Mouse (Mus musculus) cerebellum, adult 8-10 months (tissue): ENCODE results near the gene Golga7b.

Experiments used
- DNase-seq: peaks from one replicate; pipeline ENCODE4 v3.0.0; 2022

The Golga7b gene

DNA sequence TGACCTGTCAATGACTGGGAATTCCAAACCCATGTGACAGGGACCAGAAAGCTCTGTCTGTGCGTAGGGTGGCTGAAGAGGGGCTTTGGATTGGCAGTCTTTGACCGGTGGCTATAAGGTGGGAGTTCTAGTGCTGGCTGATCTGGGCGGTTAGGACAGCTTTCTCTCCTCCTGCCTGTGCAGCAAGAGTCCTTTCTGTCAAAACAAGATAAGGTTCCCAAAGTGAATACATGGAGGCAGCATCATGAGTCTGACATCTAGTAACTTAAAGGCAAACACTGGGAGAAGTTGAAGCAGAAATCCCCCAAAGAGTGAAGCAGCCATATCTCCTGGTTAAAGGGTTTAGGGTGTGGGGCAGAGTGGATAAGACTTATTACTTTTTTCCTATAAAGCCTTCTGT is at the start of gene Golga7b:
Gene Golga7b (plus strand): TSS at position 56 of the 400 bp plus-strand sequence.
- no peak for DNase-seq

DNA sequence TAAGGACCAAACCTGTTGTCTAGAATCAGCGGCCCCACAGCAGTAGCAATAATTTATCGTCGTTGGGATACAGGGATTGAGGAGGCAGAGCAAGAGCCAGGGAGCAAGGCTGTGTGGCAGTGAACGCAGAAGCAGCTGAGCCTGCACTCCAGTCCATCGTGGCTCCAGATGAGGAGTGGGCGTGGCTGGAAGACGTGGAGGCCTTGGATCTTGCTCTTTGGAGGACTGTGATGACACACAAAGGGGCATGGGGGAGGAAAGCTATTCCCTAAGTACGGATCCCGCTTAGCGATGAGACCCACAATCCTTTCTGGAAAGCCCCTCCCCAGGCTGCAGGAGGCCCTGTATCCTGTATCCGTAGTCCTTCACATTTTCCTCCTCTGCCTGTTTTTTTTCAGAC is 49.3 kb upstream of the Golga7b start:
- no peak for DNase-seq

DNA sequence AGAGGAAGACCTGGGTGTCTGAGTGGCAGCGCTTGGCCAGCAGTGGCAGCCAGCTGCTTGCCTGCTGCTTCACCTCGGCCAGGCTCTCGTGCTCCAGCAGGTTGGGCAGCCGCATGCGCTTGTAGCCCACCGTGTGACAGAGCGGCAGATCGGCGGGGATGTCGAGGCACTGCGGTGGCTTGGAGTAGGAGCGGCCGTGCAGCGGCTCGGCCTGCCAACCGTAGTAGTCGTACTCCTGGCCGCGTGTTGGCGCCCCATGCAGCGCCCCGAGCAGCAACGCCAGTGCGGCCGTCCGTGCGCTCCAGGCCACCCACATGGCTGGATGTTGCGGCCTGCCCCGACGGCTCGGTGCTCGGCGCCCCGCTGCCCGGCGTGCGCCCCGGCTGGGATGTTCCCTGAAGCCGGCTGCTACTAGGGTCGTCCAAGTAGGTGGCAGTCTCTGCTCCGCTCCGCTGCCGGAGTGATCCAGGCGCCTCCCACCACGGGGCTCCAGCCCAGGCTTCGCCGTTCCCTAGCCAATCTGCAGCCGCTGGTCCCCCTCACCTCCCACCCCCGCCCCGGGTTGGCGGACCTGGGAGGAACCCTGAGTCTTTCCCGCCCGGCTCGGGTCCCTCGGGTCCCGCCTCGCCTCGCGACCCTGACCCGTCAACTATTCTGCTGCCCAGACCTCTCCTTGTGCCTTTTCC is 45.5 kb upstream of the Golga7b start, which contains the start of gene Sfrp5:
Gene Sfrp5 (minus strand): TSS at position 557 of the 686 bp plus-strand sequence.
- peak; percentile 33 for DNase-seq

- DNase-seq, result no peak
These were observed 44.9 kb upstream of the Golga7b start for GRCm38 (mm10) chr19:42202467-42202866.

GRCm38 (mm10) chr19:42204306-42204705 is 43.1 kb upstream of the Golga7b start:
- DNase-seq, result peak; percentile 84

DNA sequence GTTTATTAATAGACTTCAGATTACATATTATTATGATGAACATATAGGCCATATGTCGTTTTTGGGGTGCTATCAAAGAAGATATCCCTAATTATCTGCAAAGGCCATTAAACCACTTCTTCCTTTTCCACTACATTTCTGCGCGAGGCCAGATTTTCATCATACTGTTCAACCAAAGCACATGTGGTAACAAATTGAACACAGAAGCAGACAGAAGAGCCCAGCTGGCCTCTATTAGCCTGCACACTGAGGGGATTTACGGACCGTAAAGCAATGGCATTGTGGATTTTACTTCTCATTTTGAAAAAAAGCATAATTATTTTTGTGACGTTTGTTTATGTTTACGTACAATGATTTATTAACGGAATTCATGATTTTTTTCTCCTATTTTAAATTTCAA is 42.2 kb upstream of the Golga7b start:
- no peak for DNase-seq

DNA sequence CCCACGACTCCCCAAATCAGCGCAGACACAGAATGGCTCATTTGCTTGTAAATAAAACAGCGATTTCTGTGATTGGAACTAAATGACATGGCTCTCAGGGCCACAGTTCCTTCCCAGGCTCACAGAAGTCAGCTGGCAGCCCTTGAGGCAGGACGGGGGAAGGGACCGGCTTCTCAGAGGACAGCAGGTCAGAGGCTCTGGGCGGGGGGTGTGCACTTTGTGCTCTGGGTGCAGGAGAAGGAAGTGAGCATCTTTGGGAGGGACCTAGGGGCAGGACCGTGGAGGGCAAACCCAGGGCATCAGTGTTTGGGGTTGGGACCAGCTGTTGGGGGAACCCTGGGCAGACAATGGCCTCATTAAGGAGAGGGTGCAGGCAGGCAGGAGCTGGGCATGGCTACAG is 37.9 kb upstream of the Golga7b start:
- DNase-seq, result no peak

DNA sequence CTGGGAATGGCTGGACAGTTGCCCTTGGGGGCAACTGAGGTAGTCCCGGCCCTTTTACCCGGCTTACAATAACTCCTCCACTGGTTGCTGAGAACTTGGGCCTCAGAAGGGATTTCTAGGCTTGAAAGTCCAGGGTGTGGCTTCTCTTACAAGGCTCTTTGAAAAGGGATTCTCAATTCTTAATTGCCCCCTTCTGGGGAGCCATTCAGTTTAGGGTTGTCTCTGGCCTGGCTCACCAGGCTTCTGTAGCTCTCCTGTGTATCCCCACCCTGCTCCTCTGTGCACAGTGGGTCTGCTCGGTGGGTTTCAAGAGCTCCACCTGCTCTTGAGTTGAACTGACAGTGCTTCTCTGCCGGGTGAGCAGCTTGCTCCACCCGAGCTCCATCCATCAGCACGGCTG is 37.4 kb upstream of the Golga7b start:
- no peak for DNase-seq

GRCm38 (mm10) chr19:42211936-42212335 is 35.4 kb upstream of the Golga7b start:
- no peak for DNase-seq

- DNase-seq, result no peak
These were observed 32.8 kb upstream of the Golga7b start for GRCm38 (mm10) chr19:42214601-42215000.

- no peak for DNase-seq
These were observed 30.5 kb upstream of the Golga7b start for GRCm38 (mm10) chr19:42216699-42217373.

DNA sequence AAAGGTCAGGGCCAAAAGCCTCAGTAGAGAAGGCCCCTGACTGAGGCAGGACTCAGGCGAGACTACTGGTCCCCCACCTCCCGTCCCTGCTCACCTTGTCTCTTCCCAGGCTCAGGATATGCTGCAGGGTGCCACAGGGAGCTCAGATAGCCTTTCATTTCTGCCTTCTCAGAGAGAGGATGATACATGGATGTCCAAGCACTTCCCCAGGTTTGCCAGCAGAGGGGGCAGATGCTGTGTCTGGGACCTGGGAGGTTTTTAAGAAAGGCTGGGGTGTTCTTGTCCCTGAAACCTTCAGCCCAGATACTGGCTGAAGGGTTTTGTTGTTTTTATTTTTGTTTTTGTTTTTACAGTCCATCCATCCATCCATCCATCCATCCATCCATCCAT is 30.0 kb upstream of the Golga7b start:
- peak; percentile 76 for DNase-seq

- no peak for DNase-seq
These were observed 20.9 kb upstream of the Golga7b start for GRCm38 (mm10) chr19:42226451-42226850.

- DNase-seq, result no peak
These were observed 17.7 kb upstream of the Golga7b start for GRCm38 (mm10) chr19:42229499-42230287.

GRCm38 (mm10) chr19:42230288-42230568 is 17.1 kb upstream of the Golga7b start:
- no peak for DNase-seq

- peak; percentile 36 for DNase-seq
These were observed 16.4 kb upstream of the Golga7b start for GRCm38 (mm10) chr19:42230986-42231385.

DNA sequence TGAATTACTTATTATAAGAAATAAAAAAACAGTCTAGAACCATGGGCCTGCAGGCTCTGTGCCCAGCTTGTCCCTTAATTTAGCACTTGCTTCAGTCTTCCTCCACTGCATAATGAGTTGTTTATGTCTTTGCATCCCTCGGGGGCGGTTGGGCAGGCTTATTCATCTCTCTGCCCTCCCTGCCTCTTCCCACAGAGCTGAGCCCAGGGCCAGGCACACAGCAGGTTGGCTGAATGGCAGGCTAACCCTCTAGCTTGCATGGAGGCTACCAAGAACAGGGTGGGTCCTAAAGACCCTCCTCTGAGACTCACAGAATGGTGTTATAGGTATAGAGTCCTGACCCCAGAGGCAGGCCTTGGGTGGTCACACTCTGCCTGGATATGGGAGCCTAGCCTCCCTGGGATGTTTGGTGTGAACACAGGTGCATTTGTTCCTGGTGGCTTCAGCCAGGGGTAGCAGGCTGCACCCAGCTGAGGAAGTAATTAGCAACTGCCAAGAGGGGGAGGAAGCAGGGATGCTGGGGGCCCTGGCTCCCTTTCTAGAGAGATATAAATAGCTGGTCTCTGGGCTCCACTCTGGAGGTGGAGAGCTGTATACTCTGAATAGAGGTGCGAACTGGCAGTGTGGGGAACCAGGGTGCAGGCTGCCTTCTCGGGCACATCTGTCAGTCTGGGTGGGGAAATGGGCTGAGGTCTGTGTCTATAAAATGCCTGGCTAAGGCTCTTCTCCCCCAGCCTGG is 9.6 kb upstream of the Golga7b start:
- DNase-seq, result no peak

GRCm38 (mm10) chr19:42238341-42238715 is 9.0 kb upstream of the Golga7b start:
- DNase-seq, result peak; percentile 25

GRCm38 (mm10) chr19:42240881-42241280 is 6.5 kb upstream of the Golga7b start:
- no peak for DNase-seq

DNA sequence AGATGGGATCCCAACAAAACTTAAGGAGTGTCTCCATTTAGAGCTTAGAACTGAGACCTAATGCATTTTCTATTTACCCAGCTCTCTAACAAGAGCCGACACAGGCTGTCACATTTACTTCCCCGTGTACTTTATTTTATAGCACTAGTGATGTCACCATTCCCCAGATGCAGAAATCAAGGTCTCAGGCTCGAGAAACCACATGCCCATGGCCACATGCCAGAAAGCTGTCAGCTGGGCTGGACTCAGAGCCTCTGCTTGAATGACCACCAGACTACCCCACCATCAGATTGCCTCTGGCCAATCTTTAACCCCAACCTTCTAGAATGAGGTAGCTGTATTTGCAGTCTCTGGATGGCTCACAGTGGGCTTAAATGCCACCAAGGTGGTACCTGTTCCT is 4.0 kb upstream of the Golga7b start:
- no peak for DNase-seq

- DNase-seq, result no peak
These were observed 748 bp upstream of the Golga7b start for GRCm38 (mm10) chr19:42246626-42247025.

GRCm38 (mm10) chr19:42249976-42250914 is 2.9 kb downstream of the Golga7b start:
- DNase-seq, result no peak
